Mouse (Mus musculus) liver, embryonic 11.5 days (tissue): ENCODE measurements around the gene Fosb. TPM values are rescaled to one million over a fixed set of nuclear protein-coding genes. Genes with fewer than 3 reads are reported as not detected.

Experiments
- ATAC-seq: fragments of 200-750 bp; cut with Nextera tagmentation; replicated peaks from 2 replicates; pipeline ENCODE4 v1.8.0; 2017; ENCODE audit warnings: moderate number of reproducible peaks, mild to moderate bottlenecking, moderate TSS enrichment, moderate library complexity; ENCODE audit not compliant: low FRiP score
- DNase-seq: peaks from one replicate; pipeline ENCODE4 v3.0.0-alpha.2; 2017; ENCODE audit warnings: low spot score
- H3K27ac ChIP-seq: fragments of 300-500 bp; sonication (generic); 2 replicates; pipeline ENCODE4 v1.5.1; 2014; ENCODE audit warnings: mild to moderate bottlenecking, low read depth, low read length, control low read depth
- H3K27me3 ChIP-seq: fragments of 300-500 bp; sonication (generic); replicated peaks from 2 replicates; pipeline ENCODE4 v1.6.1; 2014; ENCODE audit warnings: low read length, mixed read lengths; ENCODE audit not compliant: control insufficient read depth, insufficient read depth
- H3K36me3 ChIP-seq: fragments of 300-500 bp; sonication (generic); 2 replicates; pipeline ENCODE4 v1.6.1; 2014; ENCODE audit warnings: mild to moderate bottlenecking, low read length, moderate library complexity, mixed read lengths; ENCODE audit not compliant: control insufficient read depth, insufficient read depth
- H3K4me1 ChIP-seq: fragments of 300-500 bp; sonication (generic); replicated peaks from 2 replicates; pipeline ENCODE4 v1.6.1; 2014; ENCODE audit warnings: low read length, mixed read lengths; ENCODE audit not compliant: control insufficient read depth, insufficient read depth
- H3K4me2 ChIP-seq: fragments of 300-500 bp; sonication (generic); 2 replicates; pipeline ENCODE4 v1.6.1; 2014; ENCODE audit warnings: mild to moderate bottlenecking, control low read depth, moderate library complexity
- H3K4me3 ChIP-seq: fragments of 300-500 bp; sonication (generic); 2 replicates; pipeline ENCODE4 v1.5.1; 2014; ENCODE audit warnings: low read depth, low read length, control low read depth
- H3K9ac ChIP-seq: fragments of 300-500 bp; sonication (generic); 2 replicates; pipeline ENCODE4 v1.6.1; 2014; ENCODE audit warnings: low read depth, low read length, control low read depth
- H3K9me3 ChIP-seq: fragments of 300-500 bp; sonication (generic); 2 replicates; pipeline ENCODE4 v1.6.1; 2016; ENCODE audit warnings: low read length, inconsistent platforms, mixed read lengths; ENCODE audit not compliant: control insufficient read depth
- WGBS: fragments of 180-500 bp; shearing (Covaris S2); extraction: QIAGEN DNeasy Blood & Tissue Kit; methylation state at CpG from one replicate; pipeline ENCODE4 v1.1.7; 2014; 5-methylcytosine and 5-hydroxymethylcytosine counted together
- polyA plus RNA-seq: library from polyadenylated mRNA; unstranded; fragments of >200 nt; fragmentation: Nextera tagmentation; extraction: Ambion mirVana; gene quantifications from 2 replicates; pipeline ENCODE4 v1.2.1, GENCODE M21; 2014

Gene Fosb
- polyA plus RNA-seq, 1 experiment from 2014 or later, result 0.07 TPM

DNA sequence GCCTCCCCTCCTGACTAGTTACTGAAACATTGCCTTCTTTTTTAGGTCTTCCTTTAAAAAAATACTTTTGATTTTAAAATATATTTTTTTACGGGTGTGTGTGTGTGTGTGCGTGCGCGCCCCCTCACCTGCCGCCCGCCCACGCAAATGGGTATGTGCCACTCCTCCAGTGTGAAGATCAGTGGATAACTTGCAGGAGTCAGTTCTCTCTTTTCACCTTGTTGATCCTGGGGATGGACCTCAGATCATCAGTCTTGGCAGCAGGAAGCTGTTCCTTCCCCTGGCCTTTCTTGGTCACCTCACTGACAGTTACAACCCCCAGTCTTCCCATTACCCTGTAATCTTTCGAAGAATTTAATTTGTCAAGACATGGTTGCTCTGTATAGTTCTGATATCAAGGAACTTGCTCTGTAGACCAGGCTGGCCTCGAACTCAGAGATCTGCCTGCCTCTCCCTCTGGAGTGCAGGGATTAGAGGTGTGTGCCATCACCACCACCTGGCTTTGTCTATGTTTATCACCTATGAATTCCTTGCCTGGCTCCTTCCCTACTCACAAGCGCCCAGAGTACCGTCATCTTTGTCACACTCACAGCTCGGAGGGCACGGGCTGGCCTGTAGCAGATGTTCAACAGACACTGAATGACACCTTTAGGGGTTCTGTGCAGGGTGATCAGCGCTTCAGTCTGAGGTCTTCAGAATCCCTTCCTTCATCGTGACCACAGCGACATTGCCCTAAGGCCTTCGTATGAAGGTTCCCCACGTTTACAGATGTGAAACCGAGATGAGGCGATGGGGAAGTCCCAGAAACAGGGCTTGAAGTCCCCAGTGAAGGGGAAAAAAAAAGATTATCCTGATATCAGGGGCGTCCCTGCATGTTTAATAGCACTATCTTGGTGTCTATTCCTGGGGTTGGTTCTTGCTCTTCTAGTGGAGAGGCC lies 15.7 kb upstream of the Fosb start:
- Histone ChIP-seq H3K27ac (no peak overlapping the region), H3K9me3 (no peaks in the 10 kb centered on the region), H3K9ac (no peak overlapping the region), H3K4me2 (peak overlapping the region; percentile 78), H3K36me3 (no peaks in the 10 kb centered on the region), H3K4me1 (peaks cover 23% of the 10 kb centered on the region), H3K4me3 (no peak overlapping the region), H3K27me3 (peaks cover 25% of the 10 kb centered on the region)
- DNase-seq, result no peak
- WGBS, result 59% methylated on average over 21 of the region's 21 CpGs
- ATAC-seq, result no peak

DNA sequence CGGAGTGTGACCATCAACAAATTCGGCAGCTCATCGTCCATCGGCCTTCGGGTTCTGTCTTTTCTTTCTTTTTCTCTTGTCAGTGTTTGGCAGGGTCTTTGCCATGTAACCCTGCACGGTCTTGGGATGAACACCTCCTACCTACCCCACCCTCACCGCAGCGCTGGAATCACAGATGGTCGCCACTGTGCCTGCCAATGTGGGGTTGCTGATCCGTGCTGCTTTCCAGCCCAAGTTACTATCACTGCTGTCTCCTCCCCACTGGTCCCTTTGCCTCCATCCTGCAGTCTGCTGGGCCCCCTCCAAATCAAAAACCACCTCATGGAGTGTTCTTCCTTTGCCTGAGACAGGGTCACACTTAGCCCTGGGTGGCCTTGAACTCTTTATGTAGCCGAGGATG lies 14.4 kb upstream of the Fosb start:
- H3K9me3 ChIP-seq, result no peaks in the 10 kb centered on the region
- WGBS, result 83% methylated on average over 11 of the region's 11 CpGs
- no peak for ATAC-seq
- no peak overlapping the region for H3K27ac ChIP-seq
- H3K4me1 ChIP-seq, result peaks cover 32% of the 10 kb centered on the region
- no peak for DNase-seq
- H3K4me2 ChIP-seq, result no peak overlapping the region
- H3K36me3 ChIP-seq, result no peaks in the 10 kb centered on the region
- H3K27me3 ChIP-seq, result peaks cover 31% of the 10 kb centered on the region
- no peak overlapping the region for H3K4me3 ChIP-seq
- H3K9ac ChIP-seq, result no peak overlapping the region

DNA sequence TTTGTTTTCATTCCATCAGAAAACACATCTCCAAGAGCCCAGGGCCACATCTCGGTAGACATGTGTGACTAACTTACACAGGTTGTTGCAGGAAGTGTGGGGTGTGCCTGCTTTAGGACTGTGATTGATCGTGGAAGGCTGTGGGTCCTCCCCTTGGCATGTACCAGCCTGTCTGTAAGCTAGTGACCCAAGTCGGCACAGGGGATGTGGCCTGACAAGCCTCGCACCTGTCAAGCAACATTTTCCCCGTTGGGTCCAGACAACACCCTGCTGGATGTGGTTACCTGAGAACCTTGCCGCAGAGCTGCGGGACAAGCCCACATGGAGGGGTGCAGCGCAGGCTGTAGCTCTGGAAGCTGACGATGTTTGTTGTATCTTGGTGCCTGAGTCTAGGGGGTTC lies 12.6 kb upstream of the Fosb start:
- 37% methylated on average over 9 of the region's 9 CpGs for WGBS
- H3K4me2 ChIP-seq, result no peak overlapping the region
- DNase-seq (no peak), ATAC-seq (no peak)
- H3K27ac ChIP-seq, result no peak overlapping the region
- peaks cover 27% of the 10 kb centered on the region for H3K4me1 ChIP-seq
- peaks cover 39% of the 10 kb centered on the region for H3K27me3 ChIP-seq
- no peaks in the 10 kb centered on the region for H3K36me3 ChIP-seq
- H3K4me3 ChIP-seq, result no peak overlapping the region
- H3K9ac ChIP-seq, result no peak overlapping the region
- H3K9me3 ChIP-seq, result no peaks in the 10 kb centered on the region

DNA sequence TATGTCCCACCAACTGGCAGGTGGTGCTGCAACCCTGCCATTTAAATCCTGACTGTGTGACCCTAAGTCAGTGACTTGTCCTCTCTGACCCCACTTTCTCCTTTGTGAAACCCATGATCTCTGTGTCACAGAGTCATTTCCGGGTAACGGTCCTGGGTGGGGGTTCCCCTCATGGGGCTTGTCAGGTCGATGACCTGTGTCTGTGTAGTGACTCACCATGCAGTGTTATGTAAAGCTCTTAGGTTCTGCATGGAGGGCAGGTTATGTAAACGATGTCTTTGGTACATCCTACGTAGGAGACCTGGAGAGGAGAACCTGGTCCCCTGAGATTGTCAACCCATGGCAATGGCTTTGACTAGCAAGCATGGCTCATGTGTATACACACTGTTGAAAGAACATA lies 11.6 kb upstream of the Fosb start:
- Histone ChIP-seq H3K4me1 (peaks cover 17% of the 10 kb centered on the region), H3K4me2 (no peak overlapping the region), H3K36me3 (no peaks in the 10 kb centered on the region), H3K27ac (no peak overlapping the region), H3K9me3 (no peaks in the 10 kb centered on the region), H3K9ac (no peak overlapping the region), H3K27me3 (peaks cover 45% of the 10 kb centered on the region), H3K4me3 (no peak overlapping the region)
- 59% methylated on average over 5 of the region's 5 CpGs for WGBS
- DNase-seq (no peak), ATAC-seq (no peak)

DNA sequence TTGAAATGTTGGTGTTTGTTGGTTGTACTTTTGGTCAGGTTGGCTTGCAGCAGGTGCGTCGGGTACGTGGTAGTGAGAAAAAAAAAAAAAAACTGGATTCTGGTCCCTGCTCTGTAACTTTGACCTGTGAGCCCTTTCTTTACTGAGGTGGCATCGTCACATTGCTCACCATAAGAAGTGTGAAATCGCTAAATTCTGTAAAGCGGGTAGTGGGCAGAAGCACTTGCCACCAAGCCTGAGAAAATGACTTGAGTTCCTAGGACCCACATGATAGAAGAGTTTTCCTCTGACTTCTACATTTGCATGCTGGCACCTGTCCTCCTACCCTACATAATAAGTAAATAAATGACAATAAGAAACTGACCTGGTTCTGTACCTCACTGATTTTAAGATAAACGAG lies 10.8 kb upstream of the Fosb start:
- H3K27me3 ChIP-seq, result peaks cover 51% of the 10 kb centered on the region
- no peaks in the 10 kb centered on the region for H3K9me3 ChIP-seq
- H3K9ac ChIP-seq, result no peak overlapping the region
- H3K4me2 ChIP-seq, result peak overlapping the region; percentile 81
- no peak overlapping the region for H3K27ac ChIP-seq
- 40% methylated on average over 7 of the region's 7 CpGs for WGBS
- no peak for ATAC-seq
- no peak for DNase-seq
- H3K4me3 ChIP-seq, result no peak overlapping the region
- H3K4me1 ChIP-seq, result peaks cover 10% of the 10 kb centered on the region
- no peaks in the 10 kb centered on the region for H3K36me3 ChIP-seq

DNA sequence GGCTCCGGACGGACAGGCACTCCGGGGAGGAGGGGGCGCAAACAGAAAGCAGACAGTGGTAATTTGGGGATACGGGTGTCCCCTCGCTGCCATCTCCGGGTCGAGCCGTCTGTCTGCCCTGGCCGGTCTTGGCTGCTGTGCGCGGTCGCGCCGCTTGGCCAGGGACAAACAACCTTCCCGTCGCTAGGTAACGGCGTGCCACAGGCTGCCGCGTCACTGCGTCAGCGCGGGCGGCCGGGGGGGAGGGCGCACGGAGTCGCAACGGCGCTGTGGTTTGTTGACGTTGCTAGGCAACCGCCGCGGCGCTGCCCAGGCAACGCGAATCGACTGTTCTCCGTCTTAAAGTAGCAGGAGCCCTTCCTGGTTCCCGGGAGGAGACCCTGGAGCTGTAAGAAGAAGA lies 10.1 kb upstream of the Fosb start:
- no peak overlapping the region for H3K27ac ChIP-seq

DNA sequence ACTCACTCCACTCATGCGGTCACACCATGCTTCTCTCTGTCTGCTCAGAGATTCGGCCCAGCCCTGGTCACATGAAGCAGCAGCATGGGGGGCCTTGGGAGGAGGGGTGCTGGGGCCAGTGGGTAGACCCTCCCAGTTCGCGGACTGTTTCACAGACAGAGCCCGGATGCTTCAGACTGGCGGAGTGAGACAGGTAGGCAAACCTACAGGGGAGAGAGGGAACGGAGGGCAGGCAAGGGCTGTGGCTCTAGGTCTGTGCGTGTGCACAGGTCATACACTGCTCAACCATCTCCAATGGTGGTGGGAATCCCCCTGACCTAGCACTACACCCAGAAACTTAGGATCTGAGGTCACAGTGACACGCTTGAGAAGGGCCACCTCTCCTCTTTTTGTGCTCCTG lies 9.6 kb upstream of the Fosb start:
- no peak overlapping the region for H3K27ac ChIP-seq
- H3K27me3 ChIP-seq, result peaks cover 54% of the 10 kb centered on the region
- ATAC-seq (peak; percentile 40), DNase-seq (no peak)
- no peaks in the 10 kb centered on the region for H3K9me3 ChIP-seq
- WGBS, result 25% methylated on average over 9 of the region's 9 CpGs
- peak overlapping the region; percentile 81 for H3K4me2 ChIP-seq
- peak overlapping the region; percentile 50 for H3K4me3 ChIP-seq
- H3K4me1 ChIP-seq, result peaks cover 8% of the 10 kb centered on the region
- H3K36me3 ChIP-seq, result no peaks in the 10 kb centered on the region
- H3K9ac ChIP-seq, result peak overlapping the region; percentile 57

More for the DNA sequence above, 10.1 kb upstream of the Fosb start:
- Histone ChIP-seq H3K36me3 (no peaks in the 10 kb centered on the region), H3K4me1 (peaks cover 8% of the 10 kb centered on the region), H3K27me3 (peaks cover 54% of the 10 kb centered on the region), H3K4me3 (peak overlapping the region; percentile 50), H3K9me3 (no peaks in the 10 kb centered on the region), H3K4me2 (peak overlapping the region; percentile 81), H3K9ac (peak overlapping the region; percentile 57)
- ATAC-seq, result peak; percentile 90
- under 1% methylated on average over 38 of the region's 41 CpGs for WGBS
- DNase-seq, result peak; percentile 93

DNA sequence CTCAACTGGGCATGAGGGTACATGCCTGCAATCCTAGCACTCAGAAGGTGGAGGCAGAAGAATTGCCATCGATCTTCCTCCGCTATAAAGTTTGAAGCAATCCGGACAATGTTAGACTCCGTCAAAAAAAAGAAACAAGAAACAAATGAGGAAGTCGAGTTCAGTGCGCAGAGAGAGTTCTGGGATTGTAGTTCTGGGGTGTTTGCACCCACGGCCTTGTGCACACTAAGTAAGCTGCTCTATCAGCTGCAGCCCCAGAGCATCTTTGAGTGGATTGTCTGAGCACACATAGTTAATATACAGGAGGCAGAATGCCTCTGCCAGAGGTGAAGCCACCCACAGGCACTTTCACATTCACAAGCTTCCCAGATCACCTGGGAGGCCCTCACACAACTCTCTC lies 8.8 kb upstream of the Fosb start:
- Histone ChIP-seq H3K27ac (no peak overlapping the region), H3K9ac (no peak overlapping the region), H3K4me3 (no peak overlapping the region), H3K36me3 (no peaks in the 10 kb centered on the region), H3K9me3 (no peaks in the 10 kb centered on the region), H3K4me1 (peaks cover 8% of the 10 kb centered on the region), H3K4me2 (no peak overlapping the region), H3K27me3 (peaks cover 59% of the 10 kb centered on the region)
- ATAC-seq (no peak), DNase-seq (no peak)
- 55% methylated on average over 7 of the region's 7 CpGs for WGBS

DNA sequence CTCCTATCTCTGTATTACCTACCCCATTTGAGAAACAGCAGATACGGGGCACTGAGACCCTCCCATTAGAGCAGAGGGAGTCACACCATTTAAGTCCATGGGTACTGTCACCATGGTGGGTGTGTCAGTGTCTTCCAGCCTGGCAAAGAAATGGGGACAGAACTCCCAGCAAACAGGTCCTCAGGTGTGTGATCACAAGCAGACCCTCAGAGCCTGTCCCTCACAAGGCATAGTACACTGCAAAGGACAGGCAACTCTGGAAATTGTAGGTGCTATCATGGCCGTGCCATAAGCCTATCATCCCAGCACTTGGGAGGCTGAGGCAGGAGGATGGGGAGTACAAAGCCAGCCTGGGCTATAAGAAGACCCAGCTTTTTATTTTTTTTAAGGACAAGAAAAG lies 8.3 kb upstream of the Fosb start:
- no peaks in the 10 kb centered on the region for H3K9me3 ChIP-seq
- no peak overlapping the region for H3K4me2 ChIP-seq
- H3K9ac ChIP-seq, result no peak overlapping the region
- DNase-seq, result no peak
- H3K27me3 ChIP-seq, result peaks cover 58% of the 10 kb centered on the region
- no peak overlapping the region for H3K4me3 ChIP-seq
- no peak for ATAC-seq
- H3K4me1 ChIP-seq, result peaks cover 8% of the 10 kb centered on the region
- WGBS, result 66% methylated on average over 2 of the region's 2 CpGs
- H3K36me3 ChIP-seq, result no peaks in the 10 kb centered on the region
- no peak overlapping the region for H3K27ac ChIP-seq
